Mouse (Mus musculus): ENCODE measurements around the gene Fads1. TPM values are rescaled to one million over a fixed set of nuclear protein-coding genes. Genes with fewer than 3 reads are reported as not detected.

Gene Fads1
- total RNA-seq, 2 experiments from 2014 or later, result 659 to 1,051 TPM

DNA sequence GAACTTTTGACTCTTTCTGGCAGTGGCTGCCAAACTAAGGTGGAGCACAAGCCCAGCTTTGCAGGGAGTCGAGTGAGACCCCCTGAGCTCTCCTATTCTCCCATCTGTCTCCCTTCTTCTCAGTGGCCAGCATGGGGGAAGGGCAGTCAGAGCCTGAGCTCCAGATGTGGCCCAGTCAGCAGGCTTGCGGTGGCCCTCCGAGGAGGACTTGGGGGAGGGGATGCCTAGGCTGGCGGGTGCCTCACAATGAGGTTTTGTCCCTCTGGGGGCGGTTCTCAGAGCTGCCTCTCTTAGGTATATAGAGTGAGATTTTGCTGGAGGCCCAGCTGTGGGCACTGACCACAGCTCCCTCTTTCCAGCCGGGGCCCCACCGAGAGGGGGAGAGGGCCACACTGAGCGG is 60.2 kb downstream of the Fads1 start:
- no peak for DNase-seq (ENCODE audit: low spot score in 2 of 2)

DNA sequence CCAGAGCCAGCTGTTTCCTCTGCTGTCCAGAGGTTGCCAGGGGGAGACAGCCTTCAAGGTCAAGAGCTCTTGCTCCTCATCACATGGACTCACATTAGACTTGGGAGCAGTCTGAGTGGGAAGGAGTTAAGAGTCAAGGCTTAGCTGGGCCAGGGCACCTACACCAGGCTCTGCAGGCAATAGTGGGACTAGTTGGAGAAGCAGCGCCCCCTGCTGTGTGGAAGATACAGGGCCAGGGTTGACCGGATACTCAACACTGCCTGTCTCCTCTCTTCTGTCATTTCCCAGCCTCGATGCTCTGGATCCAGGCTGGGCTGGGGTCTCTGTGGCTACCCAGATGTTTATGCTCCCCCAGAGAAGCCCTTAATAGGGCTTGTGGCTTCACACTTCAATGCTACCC is 61.5 kb downstream of the Fads1 start:
- DNase-seq (ENCODE audit: low spot score in 2 of 2), result peak; percentile 30 to 59

Small RNA genes lying within 50 kb of the gene (microRNA-seq; reads per million reads assigned to microRNA genes)
- 0.47 to 0.61 reads per million in 2 experiments for gene Mir6993 (ENCODE audit: borderline number of aligned reads in 2 of 2)

Other genes with a start within 250 kb of the Fads1 start
- gene Fth1, start 202.3 kb upstream of the Fads1 start, total RNA-seq (2021), result 1,000 to 10,000 TPM; 3,118 to 4,182 TPM
- gene Best1, start 181.3 kb upstream of the Fads1 start, total RNA-seq (2021), result under 1 TPM; 0.22 to 0.30 TPM
- gene Rab3il1, start 181.2 kb upstream of the Fads1 start, total RNA-seq (2021), result 1 to 10 TPM; 3.6 to 5.9 TPM
- gene Fads3, start 141.3 kb upstream of the Fads1 start, total RNA-seq (2021), result 10 to 100 TPM; 10.3 to 54.2 TPM
- gene Fads2, start 81.1 kb upstream of the Fads1 start, total RNA-seq (2021), result 1,000 to 10,000 TPM; 1,303 to 1,859 TPM
- gene Tmem258, start 21.1 kb downstream of the Fads1 start, total RNA-seq (2021), result 100 to 1,000 TPM; 139 to 159 TPM
- gene Fen1, start 21.3 kb downstream of the Fads1 start, total RNA-seq (2021), result 10 to 100 TPM in 1 of 2 experiments, 1 to 10 TPM in 1; 7.1 to 12.4 TPM
- gene Myrf, start 57.9 kb downstream of the Fads1 start, total RNA-seq (2021), result 1 to 10 TPM; 2.1 to 2.8 TPM
- gene Dagla, start 122.0 kb downstream of the Fads1 start, total RNA-seq (2021), result 10 to 100 TPM in 1 of 2 experiments, 1 to 10 TPM in 1; 6.2 to 12.5 TPM
- 10 to 100 TPM; 32.1 to 33.0 TPM for gene Syt7, start 206.2 kb downstream of the Fads1 start, total RNA-seq (2021)